Mouse (Mus musculus): ENCODE results near the gene Lonrf3.

DNA sequence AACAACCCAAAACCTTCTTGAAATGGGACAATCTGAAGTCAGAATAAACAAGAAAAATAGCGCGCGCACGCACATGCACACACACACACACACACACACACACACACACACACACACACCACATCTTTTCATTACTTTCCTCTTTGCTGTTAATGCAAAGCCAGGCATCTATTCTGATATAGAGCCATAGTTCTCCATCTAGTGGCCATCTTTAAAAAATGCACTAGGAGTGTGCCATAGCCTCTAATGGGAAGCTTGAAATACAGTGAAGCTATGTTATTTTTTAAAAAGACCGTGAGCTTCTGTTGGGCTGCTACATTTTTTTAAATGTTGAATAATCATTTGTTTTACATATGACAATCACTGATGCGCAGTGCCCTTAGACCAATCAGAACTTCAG, 65.1 kb downstream of the Lonrf3 start:
- TF ChIP-seq ZC3H11A (IDR thresholded peaks at IDR 0.05; ENCODE audit: low read depth, low read length) (no peak), USF2 (IDR thresholded peaks at IDR 0.05; ENCODE audit: borderline replicate concordance in 1 of 2, insufficient read depth in 1 of 2, low read depth in 1 of 2, low read length in 2 of 2) (no peak), CTCF (IDR thresholded peaks at IDR 0.05 in 2 of 3, conservative IDR thresholded peaks at IDR 0.05 in 1 of 3; ENCODE audit: control insufficient read depth in 1 of 3, insufficient read depth in 1 of 3, low read depth in 2 of 3, low read length in 3 of 3, poor library complexity in 1 of 3, severe bottlenecking in 1 of 3) (peak in 2 of 3 experiments; percentile 12 to 50; a peak in 3 of 6 replicates), POLR2A (IDR thresholded peaks at IDR 0.05; ENCODE audit: control insufficient read depth in 1 of 2, insufficient read depth in 1 of 2, low read depth in 1 of 2, low read length in 2 of 2, poor library complexity in 1 of 2) (no peak), E2F4 (IDR thresholded peaks at IDR 0.05; ENCODE audit: borderline replicate concordance, low read depth, low read length) (no peak), POLR2AphosphoS2 (IDR thresholded peaks at IDR 0.05; ENCODE audit: low read length) (no peak), HCFC1 (IDR thresholded peaks at IDR 0.05; ENCODE audit: low read depth, low read length) (no peak), MAFK (IDR thresholded peaks at IDR 0.05; ENCODE audit: borderline replicate concordance, low read depth, low read length) (no peak), ELF1 (IDR thresholded peaks at IDR 0.05; ENCODE audit: low read depth, low read length) (no peak), EP300 (IDR thresholded peaks at IDR 0.05; ENCODE audit: low read depth in 1 of 2, low read length in 2 of 2) (no peak), ZMIZ1 (IDR thresholded peaks at IDR 0.05; ENCODE audit: low read depth, low read length) (no peak), GATA1 (IDR thresholded peaks at IDR 0.05; ENCODE audit: low read depth, low read length) (no peak), BHLHE40 (IDR thresholded peaks at IDR 0.05; ENCODE audit: borderline replicate concordance, low read depth, low read length) (no peak)

All from MEL (cell line).